Mouse (Mus musculus): ENCODE data around the gene Txndc11. TPM values are rescaled to one million over a fixed set of nuclear protein-coding genes. Genes with fewer than 3 reads are reported as not detected.

Txndc11 gene
- total and polyA plus RNA-seq, 3 experiments: 24.9 to 33.7 TPM; not detected in 1

DNA sequence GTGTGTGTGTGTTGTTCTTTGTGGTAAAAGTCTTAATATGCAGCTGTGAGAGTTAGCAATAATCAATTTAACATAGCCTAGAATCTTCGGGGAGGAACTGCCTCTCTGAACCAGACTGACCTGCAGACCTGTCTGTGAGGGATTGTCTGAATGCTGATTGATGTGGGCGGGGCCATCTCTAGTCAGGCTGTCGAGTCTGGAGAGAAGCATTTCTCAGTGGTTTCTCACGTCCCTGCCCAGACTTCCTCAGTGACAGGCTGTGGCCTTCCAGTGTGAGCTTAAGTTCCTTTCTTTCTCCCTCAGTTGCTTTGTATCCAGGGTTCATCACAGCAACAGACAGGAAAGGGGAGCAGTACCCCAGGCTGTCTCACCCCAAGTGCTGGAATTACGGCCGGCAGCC, 80.0 kb downstream of the Txndc11 start:
- no peaks in the 10 kb centered on the region for H3K36me3 ChIP-seq (ENCODE audit: control insufficient read depth in 1 of 2, insufficient read depth in 2 of 2, low read length in 2 of 2)
- DNase-seq (ENCODE audit: low read depth, low spot score): no peak

DNA sequence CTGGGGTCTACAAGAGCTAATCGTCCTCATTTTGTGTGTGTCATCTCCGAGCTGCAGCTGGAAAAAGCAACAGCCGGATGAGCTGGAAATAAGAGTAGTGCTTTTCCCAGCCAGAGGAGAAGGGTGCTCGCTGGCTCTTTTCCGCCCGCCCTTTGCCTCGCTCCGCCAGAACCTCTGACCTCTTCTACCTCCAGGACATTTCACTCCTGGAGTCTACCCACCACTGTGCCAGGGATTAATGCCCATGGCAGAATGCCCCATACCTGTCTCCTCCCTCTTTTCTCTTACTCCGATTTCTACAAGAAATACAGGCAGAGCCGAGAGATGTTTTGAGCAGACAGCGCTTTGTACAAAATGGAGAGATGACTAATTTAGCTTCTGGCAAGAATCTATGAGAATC, 83.3 kb downstream of the Txndc11 start:
- no peaks in the 10 kb centered on the region for H3K9me3 ChIP-seq (replicated peaks; ENCODE audit: insufficient read depth, low read length)
- H3K27me3 ChIP-seq (ENCODE audit: control insufficient read depth in 1 of 2, insufficient read depth in 2 of 2, low read length in 2 of 2): peaks cover 0 to 8% of the 10 kb centered on the region in 2 experiments; a peak in 3 of 4 replicates
- no peaks in the 10 kb centered on the region for H3K36me3 ChIP-seq (ENCODE audit: control insufficient read depth in 1 of 2, insufficient read depth in 2 of 2, low read length in 2 of 2)
- no peaks in the 10 kb centered on the region for H3K4me1 ChIP-seq (ENCODE audit: control insufficient read depth in 1 of 2, insufficient read depth in 2 of 2, low read length in 2 of 2)
- H3K9ac ChIP-seq (ENCODE audit: control insufficient read depth, low read depth, low read length, poor library complexity, severe bottlenecking): no peak overlapping the region
- no peak for DNase-seq (ENCODE audit: low read depth, low spot score)
- H3K79me2 ChIP-seq (ENCODE audit: control insufficient read depth, insufficient read depth, low read length, poor library complexity): no peaks in the 10 kb centered on the region
- H3K4me3 ChIP-seq (ENCODE audit: control insufficient read depth in 1 of 2, insufficient read depth in 1 of 2, low read depth in 2 of 2, low read length in 2 of 2): no peak overlapping the region
- TF ChIP-seq UBTF (IDR thresholded peaks at IDR 0.05; ENCODE audit: borderline replicate concordance, insufficient read depth, low read depth, low read length) (no peak), RCOR1 (IDR thresholded peaks at IDR 0.05; ENCODE audit: low read depth, low read length) (no peak), TBP (IDR thresholded peaks at IDR 0.05; ENCODE audit: low read depth, low read length) (no peak), CTCF (IDR thresholded peaks at IDR 0.05 in 2 of 3, conservative IDR thresholded peaks at IDR 0.05 in 1 of 3; ENCODE audit: control insufficient read depth in 1 of 3, insufficient read depth in 1 of 3, low read depth in 2 of 3, low read length in 3 of 3, poor library complexity in 1 of 3, severe bottlenecking in 1 of 3) (no peak), SMC3 (IDR thresholded peaks at IDR 0.05; ENCODE audit: low read depth, low read length) (no peak), ZKSCAN1 (IDR thresholded peaks at IDR 0.05; ENCODE audit: low read depth, low read length) (no peak), NELFE (IDR thresholded peaks at IDR 0.05; ENCODE audit: low read depth, low read length) (no peak), MYC (IDR thresholded peaks at IDR 0.05; ENCODE audit: low read depth, low read length) (no peak), E2F4 (IDR thresholded peaks at IDR 0.05; ENCODE audit: borderline replicate concordance, low read depth, low read length) (no peak), TAL1 (IDR thresholded peaks at IDR 0.05; ENCODE audit: low read length) (no peak), MAFK (IDR thresholded peaks at IDR 0.05; ENCODE audit: borderline replicate concordance, low read depth, low read length) (no peak), CHD2 (IDR thresholded peaks at IDR 0.05; ENCODE audit: low read length) (no peak), HCFC1 (IDR thresholded peaks at IDR 0.05; ENCODE audit: low read depth, low read length) (no peak), ZNF384 (IDR thresholded peaks at IDR 0.05; ENCODE audit: low read depth, low read length) (no peak), SIN3A (IDR thresholded peaks at IDR 0.05; ENCODE audit: low read length) (no peak)
- no peak overlapping the region for H3K27ac ChIP-seq (ENCODE audit: control insufficient read depth, low read depth, low read length)

More for the DNA sequence above, 80.0 kb downstream of the Txndc11 start:
- H3K9me3 ChIP-seq (replicated peaks; ENCODE audit: insufficient read depth, low read length): no peaks in the 10 kb centered on the region
- no peak overlapping the region for H3K27ac ChIP-seq (ENCODE audit: control insufficient read depth, low read depth, low read length)
- no peak overlapping the region for H3K9ac ChIP-seq (ENCODE audit: control insufficient read depth, low read depth, low read length, poor library complexity, severe bottlenecking)
- TF ChIP-seq CHD2 (IDR thresholded peaks at IDR 0.05; ENCODE audit: low read length): no peak
- TF ChIP-seq CTCF (IDR thresholded peaks at IDR 0.05 in 2 of 3, conservative IDR thresholded peaks at IDR 0.05 in 1 of 3; ENCODE audit: control insufficient read depth in 1 of 3, insufficient read depth in 1 of 3, low read depth in 2 of 3, low read length in 3 of 3, poor library complexity in 1 of 3, severe bottlenecking in 1 of 3): no peak
- H3K4me3 ChIP-seq (ENCODE audit: control insufficient read depth in 1 of 2, insufficient read depth in 1 of 2, low read depth in 2 of 2, low read length in 2 of 2): no peak overlapping the region
- no peaks in the 10 kb centered on the region for H3K4me1 ChIP-seq (ENCODE audit: control insufficient read depth in 1 of 2, insufficient read depth in 2 of 2, low read length in 2 of 2)
- no peaks in the 10 kb centered on the region for H3K79me2 ChIP-seq (ENCODE audit: control insufficient read depth, insufficient read depth, low read length, poor library complexity)
- peaks cover 0 to 16% of the 10 kb centered on the region in 2 experiments; a peak in 3 of 4 replicates for H3K27me3 ChIP-seq (ENCODE audit: control insufficient read depth in 1 of 2, insufficient read depth in 2 of 2, low read length in 2 of 2)

DNA sequence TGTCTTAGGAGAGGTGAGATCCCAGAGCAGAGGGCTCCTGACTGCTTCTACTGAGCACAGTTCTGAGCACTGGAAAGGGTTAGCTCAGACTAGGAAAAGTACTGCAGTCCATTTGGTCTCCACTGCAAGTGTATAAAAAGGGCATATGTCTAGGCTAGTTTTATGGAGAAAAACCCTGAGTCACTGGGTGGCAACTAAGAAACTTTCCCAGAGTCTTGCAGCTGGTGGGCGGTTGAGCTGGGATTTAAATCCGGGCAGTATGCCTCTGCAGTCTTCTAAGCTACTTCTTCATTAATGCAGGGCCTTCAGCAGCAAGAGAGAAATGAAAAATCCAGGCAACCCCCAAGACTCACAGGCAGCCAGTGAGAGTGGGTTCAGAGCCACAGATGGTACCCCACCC, 84.2 kb downstream of the Txndc11 start:
- Histone ChIP-seq H3K9ac (ENCODE audit: control insufficient read depth, low read depth, low read length, poor library complexity, severe bottlenecking) (no peak overlapping the region), H3K4me1 (ENCODE audit: control insufficient read depth in 1 of 2, insufficient read depth in 2 of 2, low read length in 2 of 2) (no peaks in the 10 kb centered on the region), H3K27me3 (ENCODE audit: control insufficient read depth in 1 of 2, insufficient read depth in 2 of 2, low read length in 2 of 2) (peaks cover 0 to 8% of the 10 kb centered on the region in 2 experiments; a peak in 3 of 4 replicates), H3K27ac (ENCODE audit: control insufficient read depth, low read depth, low read length) (no peak overlapping the region), H3K9me3 (replicated peaks; ENCODE audit: insufficient read depth, low read length) (no peaks in the 10 kb centered on the region), H3K79me2 (ENCODE audit: control insufficient read depth, insufficient read depth, low read length, poor library complexity) (no peaks in the 10 kb centered on the region), H3K36me3 (ENCODE audit: control insufficient read depth in 1 of 2, insufficient read depth in 2 of 2, low read length in 2 of 2) (no peaks in the 10 kb centered on the region), H3K4me3 (ENCODE audit: control insufficient read depth in 1 of 2, insufficient read depth in 1 of 2, low read depth in 2 of 2, low read length in 2 of 2) (no peak overlapping the region)
- no peak for DNase-seq (ENCODE audit: low read depth, low spot score)
- TF ChIP-seq BHLHE40 (IDR thresholded peaks at IDR 0.05; ENCODE audit: borderline replicate concordance, low read depth, low read length): no peak
- TF ChIP-seq USF1 (IDR thresholded peaks at IDR 0.05; ENCODE audit: low read depth, low read length): no peak
- TF ChIP-seq MAZ (IDR thresholded peaks at IDR 0.05; ENCODE audit: low read depth, low read length): no peak
- no peak for TF ChIP-seq RAD21 (IDR thresholded peaks at IDR 0.05; ENCODE audit: low read depth, low read length)
- TF ChIP-seq MXI1 (IDR thresholded peaks at IDR 0.05; ENCODE audit: low read depth, low read length): no peak
- no peak for TF ChIP-seq MAX (IDR thresholded peaks at IDR 0.05; ENCODE audit: low read length)
- TF ChIP-seq JUND (IDR thresholded peaks at IDR 0.05; ENCODE audit: low read depth, low read length): no peak
- no peak for TF ChIP-seq ZNF384 (IDR thresholded peaks at IDR 0.05; ENCODE audit: low read depth, low read length)
- TF ChIP-seq GATA1 (IDR thresholded peaks at IDR 0.05; ENCODE audit: low read depth, low read length): no peak
- TF ChIP-seq UBTF (IDR thresholded peaks at IDR 0.05; ENCODE audit: borderline replicate concordance, insufficient read depth, low read depth, low read length): no peak
- no peak for TF ChIP-seq POLR2A (IDR thresholded peaks at IDR 0.05; ENCODE audit: control insufficient read depth in 1 of 2, insufficient read depth in 1 of 2, low read depth in 1 of 2, low read length in 2 of 2, poor library complexity in 1 of 2)
- no peak for TF ChIP-seq KAT2A (conservative IDR thresholded peaks at IDR 0.05; ENCODE audit: low read depth, low read length)
- no peak for TF ChIP-seq GABPA (IDR thresholded peaks at IDR 0.05; ENCODE audit: low read depth, low read length)
- TF ChIP-seq ELF1 (IDR thresholded peaks at IDR 0.05; ENCODE audit: low read depth, low read length): no peak
- TF ChIP-seq TBP (IDR thresholded peaks at IDR 0.05; ENCODE audit: low read depth, low read length): no peak
- TF ChIP-seq TAL1 (IDR thresholded peaks at IDR 0.05; ENCODE audit: low read length): no peak
